Mouse (Mus musculus) liver, postnatal 0 days (tissue): ENCODE measurements around the gene Creb3l2.

Source experiments
- CTCF ChIP-seq: sonication (generic); IDR thresholded peaks from 2 replicates; pipeline ENCODE4 v1.5.1; 2016; ENCODE audit warnings: antibody characterized with exemption, low read depth
- EP300 ChIP-seq: IDR thresholded peaks from 2 replicates; pipeline ENCODE4 v1.6.1; 2016; ENCODE audit warnings: antibody characterized with exemption, low read depth, mild to moderate bottlenecking

- no peak for TF ChIP-seq EP300
- no peak for TF ChIP-seq CTCF
Observed at GRCm38 (mm10) chr6:37400866-37401525, 41.0 kb downstream of the Creb3l2 start.
